Mouse (Mus musculus) urinary bladder, postnatal 25 days (tissue): Measurements from ENCODE around the gene P2ry2.
A peak's percentile ranks its signal among the peaks of the same experiment; 100 is the strongest.

Experiments used
- DNase-seq: peaks from one replicate; pipeline ENCODE4 v3.0.0; 2022; ENCODE audit warnings: low spot score

P2ry2 gene

GRCm38 (mm10) chr7:101026836-101027235 lies 14.2 kb upstream of the P2ry2 start:
- no peak for DNase-seq

GRCm38 (mm10) chr7:101017492-101017891 lies 4.8 kb upstream of the P2ry2 start:
- no peak for DNase-seq

DNA sequence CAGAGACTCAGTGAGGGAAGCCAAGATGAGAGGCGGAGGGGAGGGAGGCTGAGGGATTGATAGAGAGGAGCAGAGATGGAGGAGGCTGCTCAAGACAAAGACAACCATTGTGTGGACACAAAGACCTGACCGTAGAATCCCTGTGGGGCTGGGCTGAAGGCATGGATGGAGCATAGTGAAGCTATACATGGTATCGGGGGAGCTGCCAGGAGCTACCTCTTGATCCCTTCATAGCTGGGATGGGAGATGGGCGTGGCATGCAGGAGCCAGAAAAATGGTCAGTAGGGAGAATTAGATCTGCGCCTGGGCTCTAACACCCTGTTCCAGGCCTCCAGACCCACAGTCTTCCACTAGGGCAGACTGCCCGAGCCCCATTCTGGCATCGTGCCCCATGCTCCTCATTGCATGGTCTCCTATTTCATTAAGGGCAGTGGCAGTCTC lies 4.4 kb upstream of the P2ry2 start:
- DNase-seq = no peak

DNA sequence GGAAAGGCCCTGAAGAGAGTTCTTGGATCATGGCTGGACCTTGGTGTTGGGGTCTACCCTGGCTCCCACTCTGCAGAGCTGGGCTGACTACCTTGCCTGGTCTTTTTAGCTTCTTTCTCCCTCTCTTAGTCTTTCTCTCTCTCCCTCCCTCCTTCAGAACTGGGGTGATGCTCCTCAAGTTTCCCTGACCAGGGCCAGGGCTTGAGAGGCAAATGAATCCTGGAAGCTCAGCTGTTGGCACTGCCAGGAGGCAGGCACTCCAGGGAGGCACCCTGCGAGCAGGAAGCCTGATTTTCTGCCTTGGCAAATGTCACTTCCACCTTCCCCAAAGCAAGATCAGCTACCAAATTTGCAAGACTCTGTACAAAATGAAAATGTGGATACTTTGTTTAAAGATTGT lies 2.3 kb upstream of the P2ry2 start:
- DNase-seq = no peak

DNA sequence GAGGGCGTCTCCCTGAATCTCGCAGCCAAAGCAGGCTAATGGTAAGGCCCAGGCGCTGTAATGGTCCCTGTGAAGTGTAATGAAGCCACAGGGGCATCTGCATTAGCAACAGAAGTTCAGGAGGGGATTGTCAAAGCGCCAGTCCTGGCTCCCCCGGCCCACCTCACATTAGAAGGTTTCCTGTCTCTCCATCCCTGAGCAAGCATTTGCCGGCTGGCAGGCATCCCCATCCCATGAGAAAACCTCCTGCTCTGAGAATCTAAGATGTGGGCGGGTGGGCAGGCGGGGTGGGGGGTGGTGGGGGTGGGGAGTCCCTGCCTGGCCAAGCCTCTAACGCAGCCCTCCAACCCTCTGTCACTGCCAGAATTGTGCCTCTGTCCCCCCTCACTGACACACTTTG lies 1.4 kb upstream of the P2ry2 start:
- DNase-seq = no peak

- DNase-seq = peak; percentile 72
These were observed 842 bp downstream of the P2ry2 start for GRCm38 (mm10) chr7:101011681-101012367.

GRCm38 (mm10) chr7:101010741-101011140 lies 1.9 kb downstream of the P2ry2 start:
- no peak for DNase-seq

GRCm38 (mm10) chr7:101006201-101006600 lies 6.5 kb downstream of the P2ry2 start:
- no peak for DNase-seq

GRCm38 (mm10) chr7:101005119-101005518 lies 7.5 kb downstream of the P2ry2 start:
- DNase-seq = no peak

DNA sequence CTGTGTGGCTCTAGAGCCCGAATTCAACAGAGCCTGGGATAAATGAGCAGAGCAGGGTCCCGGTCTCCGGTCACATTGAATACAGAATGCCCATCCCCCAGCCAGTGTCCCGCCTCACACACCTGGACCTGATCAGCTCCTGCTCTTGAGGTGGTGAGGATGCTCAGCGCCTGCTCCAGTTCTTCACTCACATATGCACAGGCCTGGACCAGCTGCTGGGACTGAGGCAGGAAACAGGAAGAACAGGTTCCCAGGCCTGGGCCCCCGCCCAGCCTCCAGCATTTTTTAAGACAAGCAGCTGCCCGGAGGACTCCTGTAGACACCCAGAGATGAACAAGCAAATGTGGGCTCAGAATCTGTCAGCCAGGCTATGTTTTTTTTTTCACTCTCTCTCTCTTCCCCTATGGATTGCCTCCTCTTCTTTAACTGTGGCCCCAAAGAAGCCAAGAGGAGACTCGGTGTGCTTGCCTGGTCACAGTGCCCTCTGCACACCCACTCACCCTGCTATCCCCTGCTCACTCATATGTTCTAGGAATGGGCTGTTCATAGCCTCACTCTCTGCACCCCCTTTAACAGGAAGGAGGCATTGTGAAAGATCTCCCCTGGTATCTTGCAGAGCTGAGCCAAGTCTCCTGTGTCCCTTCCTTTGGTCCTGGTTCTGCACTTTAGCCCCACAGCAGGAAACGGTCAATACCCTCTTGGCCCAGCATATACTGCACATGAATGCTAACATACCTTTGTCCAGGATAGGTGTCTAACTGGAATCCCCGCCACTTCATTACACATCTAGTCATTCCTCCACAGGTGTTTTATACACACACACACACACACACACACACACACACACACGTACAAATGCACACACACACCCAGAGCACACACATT lies 9.0 kb downstream of the P2ry2 start:
- DNase-seq = no peak

DNA sequence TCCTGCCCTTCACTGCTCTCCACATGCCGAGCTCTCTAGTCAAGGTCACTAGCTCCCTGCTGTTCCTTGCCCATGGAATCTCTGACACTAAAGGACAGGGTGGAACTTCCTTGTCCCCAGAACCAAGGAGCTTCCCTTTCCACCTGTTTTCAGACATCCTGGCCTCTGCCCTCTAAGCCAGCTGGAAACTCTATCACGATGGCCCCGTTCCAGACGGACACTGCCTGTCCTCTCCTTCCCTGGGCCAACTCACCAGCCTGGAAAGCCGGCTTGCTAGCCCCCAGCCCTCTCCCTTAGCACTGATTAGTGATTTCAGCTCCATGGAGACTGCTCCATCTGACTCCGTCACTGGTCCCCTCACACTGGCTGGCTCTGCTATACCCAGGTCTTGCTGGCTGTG lies 10.4 kb downstream of the P2ry2 start:
- DNase-seq = no peak

- DNase-seq = no peak
These were observed 13.0 kb downstream of the P2ry2 start for GRCm38 (mm10) chr7:100999623-101000022.

DNA sequence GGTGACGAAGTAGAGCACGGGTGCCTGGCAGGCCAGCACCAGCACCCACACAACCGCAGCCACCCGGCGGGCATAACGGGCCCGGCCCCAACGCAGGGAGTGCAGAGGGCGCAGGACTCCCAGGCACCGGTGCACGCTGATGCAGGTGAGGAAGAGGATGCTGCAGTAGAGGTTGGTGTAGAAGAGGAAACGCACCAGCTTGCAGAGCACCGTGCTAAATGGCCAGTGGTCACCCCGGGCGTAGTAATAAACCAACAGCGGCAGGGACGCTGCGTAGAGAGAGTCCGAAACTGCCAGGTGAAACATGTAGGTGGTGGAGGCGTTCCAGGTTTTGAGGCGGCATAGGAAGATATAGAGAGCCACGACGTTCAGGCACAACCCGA lies 14.1 kb downstream of the P2ry2 start:
- no peak for DNase-seq

GRCm38 (mm10) chr7:100997951-100998577 lies 14.6 kb downstream of the P2ry2 start:
- no peak for DNase-seq

- DNase-seq = no peak
These were observed 15.5 kb downstream of the P2ry2 start for GRCm38 (mm10) chr7:100997215-100997614.

GRCm38 (mm10) chr7:100995951-100996350 lies 16.7 kb downstream of the P2ry2 start:
- no peak for DNase-seq

GRCm38 (mm10) chr7:100995260-100995864 lies 17.3 kb downstream of the P2ry2 start:
- DNase-seq = no peak

GRCm38 (mm10) chr7:100993166-100993565 lies 19.5 kb downstream of the P2ry2 start:
- no peak for DNase-seq

DNA sequence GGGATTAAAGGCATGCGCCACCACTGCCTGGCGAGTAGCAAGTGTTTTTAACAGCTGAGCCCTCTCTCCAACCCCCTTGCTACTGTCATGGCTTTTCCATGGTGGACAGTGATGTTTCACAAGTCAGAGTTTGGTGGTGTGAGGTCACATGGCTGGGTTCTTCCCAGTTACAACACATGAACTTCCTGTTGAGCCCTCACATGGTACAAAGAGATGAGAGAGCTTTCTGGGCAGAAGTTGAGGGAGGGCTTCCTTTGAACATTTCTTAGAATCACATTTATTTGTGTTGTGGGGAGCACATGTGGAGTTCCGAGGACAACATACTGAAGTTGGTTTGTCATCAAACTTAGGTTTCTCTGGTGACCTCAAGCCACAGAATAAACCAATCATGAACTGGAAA lies 20.7 kb downstream of the P2ry2 start:
- no peak for DNase-seq

- DNase-seq = no peak
These were observed 21.9 kb downstream of the P2ry2 start for GRCm38 (mm10) chr7:100990636-100991311.

DNA sequence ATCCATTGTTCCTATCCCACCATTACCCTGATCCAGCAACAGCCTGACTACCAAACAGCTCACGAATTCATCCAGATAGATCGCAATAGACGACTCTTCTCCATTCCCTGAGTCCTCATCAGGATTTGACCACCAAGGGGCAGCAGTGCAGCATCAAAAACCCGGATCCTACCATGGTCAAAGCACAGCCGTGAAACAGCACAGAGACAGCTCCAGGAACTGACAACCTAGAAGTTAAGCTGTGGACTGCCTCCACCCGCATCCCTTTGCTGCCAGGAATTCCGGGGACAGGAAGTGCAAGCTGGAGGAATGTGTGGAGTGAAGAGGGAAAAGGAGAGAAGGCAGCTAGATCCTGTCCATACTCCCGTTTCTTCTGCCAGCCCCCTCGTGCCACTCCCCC lies 24.6 kb downstream of the P2ry2 start:
- DNase-seq = peak; percentile 60
